Mouse (Mus musculus): ENCODE results near the gene Olfr470. TPM values are rescaled to one million over a fixed set of nuclear protein-coding genes. Genes with fewer than 3 reads are reported as not detected.
A peak's percentile ranks its signal among the peaks of the same experiment; 100 is the strongest.
"Not testable (repeated sequence)": the region's sequence is repeated elsewhere in the genome, so short reads cannot be mapped to it uniquely, and the experiment has no call there.

The Olfr470 gene
- not detected in 2 replicates for total RNA-seq (2012; rRNA removed)

- H3K4me3 ChIP-seq (ENCODE audit: insufficient read depth in 1 of 2, low read depth in 1 of 2, low read length in 2 of 2, poor library complexity in 1 of 2, severe bottlenecking in 1 of 2); DNase-seq (ENCODE audit: low read depth, low spot score): not testable (repeated sequence)
Measured at GRCm38 (mm10) chr7:107847390-107847789, at the start of gene Olfr470. TSS of gene Olfr470 (minus strand) at chr7:107847490.

DNA sequence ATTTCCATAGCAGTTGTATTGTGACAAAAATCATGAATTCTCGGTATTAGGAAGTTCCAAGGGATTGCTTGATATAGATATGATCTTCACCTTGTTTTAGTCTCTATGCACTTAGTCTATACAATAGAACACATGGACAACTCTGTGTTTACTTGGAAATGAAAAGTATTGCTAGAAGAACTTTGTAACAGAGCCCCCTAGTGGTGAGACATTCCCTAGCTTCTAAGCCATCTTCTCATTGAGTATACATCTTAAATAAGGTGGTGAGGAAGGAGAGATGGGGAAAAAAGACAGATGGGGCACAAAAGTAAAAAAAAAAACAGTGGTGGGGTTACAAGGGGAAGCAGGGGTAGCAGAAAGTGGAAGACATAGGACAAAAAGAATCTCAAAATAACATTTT is 5.6 kb downstream of the Olfr470 start:
- peak; percentile 37 for DNase-seq (ENCODE audit: low read depth, low spot score)
- Histone ChIP-seq H3K27ac (ENCODE audit: insufficient read depth, low read depth, low read length, poor library complexity, severe bottlenecking) (no peak overlapping the region), H3K4me3 (ENCODE audit: insufficient read depth in 1 of 2, low read depth in 1 of 2, low read length in 2 of 2, poor library complexity in 1 of 2, severe bottlenecking in 1 of 2) (no peak overlapping the region), H3K4me1 (ENCODE audit: control insufficient read depth in 2 of 2, insufficient read depth in 2 of 2, low read length in 2 of 2, poor library complexity in 1 of 2) (no peaks in the 10 kb centered on the region), H3K9ac (ENCODE audit: insufficient read depth, low read depth, low read length, poor library complexity, severe bottlenecking) (no peak overlapping the region), H3K9me3 (ENCODE audit: control insufficient read depth, insufficient read depth, low read depth, low read length) (no peaks in the 10 kb centered on the region), H3K36me3 (ENCODE audit: control insufficient read depth, insufficient read depth, low read length, poor library complexity, severe bottlenecking) (no peaks in the 10 kb centered on the region)
- in situ Hi-C loops (cut with MboI; ENCODE audit: low sequenced_read_pairs in 2 of 2, unreplicated experiment in 2 of 2) = no loop called here
- TF ChIP-seq HCFC1 (IDR thresholded peaks at IDR 0.05; ENCODE audit: borderline replicate concordance, insufficient read depth, low read length) (no peak), ZNF384 (IDR thresholded peaks at IDR 0.05; ENCODE audit: low read depth, low read length) (no peak), CHD2 (IDR thresholded peaks at IDR 0.05; ENCODE audit: low read depth, low read length) (no peak)

More at GRCm38 (mm10) chr7:107847390-107847789, at the start of gene Olfr470:
- H3K4me1 ChIP-seq (ENCODE audit: control insufficient read depth in 2 of 2, insufficient read depth in 2 of 2, low read length in 2 of 2, poor library complexity in 1 of 2); H3K9ac ChIP-seq (ENCODE audit: insufficient read depth, low read depth, low read length, poor library complexity, severe bottlenecking); H3K9me3 ChIP-seq (ENCODE audit: control insufficient read depth, insufficient read depth, low read depth, low read length); in situ Hi-C loops (cut with MboI; ENCODE audit: low sequenced_read_pairs in 2 of 2, unreplicated experiment in 2 of 2); H3K27ac ChIP-seq (ENCODE audit: insufficient read depth, low read depth, low read length, poor library complexity, severe bottlenecking); H3K36me3 ChIP-seq (ENCODE audit: control insufficient read depth, insufficient read depth, low read length, poor library complexity, severe bottlenecking): not testable (repeated sequence)

DNA sequence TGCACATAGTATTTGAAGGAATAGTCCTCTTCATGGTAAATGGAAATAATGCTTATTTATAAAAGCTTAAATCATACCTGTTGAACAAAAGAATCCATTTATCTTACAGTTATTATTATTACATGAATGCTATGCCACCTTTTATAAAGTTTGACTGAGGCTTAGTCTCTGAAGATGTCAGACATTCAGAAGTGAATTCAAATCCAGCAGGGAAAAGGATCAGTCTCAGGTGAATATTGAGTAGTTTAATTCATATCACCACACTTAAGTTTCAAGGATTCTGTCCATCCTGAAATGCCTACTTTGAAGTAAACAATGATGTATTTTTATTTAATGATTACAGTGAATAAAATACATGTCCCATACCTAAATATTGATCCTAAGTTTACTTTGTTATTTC is 21.8 kb downstream of the Olfr470 start, which contains the start of gene Olfr469:
Gene Olfr469, minus strand, starts transcription at position 101 of the 400 bp plus-strand sequence.
- H3K9me3 ChIP-seq (ENCODE audit: control insufficient read depth, insufficient read depth, low read depth, low read length); in situ Hi-C loops (cut with MboI; ENCODE audit: low sequenced_read_pairs in 2 of 2, unreplicated experiment in 2 of 2); H3K27ac ChIP-seq (ENCODE audit: insufficient read depth, low read depth, low read length, poor library complexity, severe bottlenecking); H3K4me3 ChIP-seq (ENCODE audit: insufficient read depth in 1 of 2, low read depth in 1 of 2, low read length in 2 of 2, poor library complexity in 1 of 2, severe bottlenecking in 1 of 2); DNase-seq (ENCODE audit: low read depth, low spot score); H3K4me1 ChIP-seq (ENCODE audit: control insufficient read depth in 2 of 2, insufficient read depth in 2 of 2, low read length in 2 of 2, poor library complexity in 1 of 2); H3K36me3 ChIP-seq (ENCODE audit: control insufficient read depth, insufficient read depth, low read length, poor library complexity, severe bottlenecking); H3K9ac ChIP-seq (ENCODE audit: insufficient read depth, low read depth, low read length, poor library complexity, severe bottlenecking): not testable (repeated sequence)

GRCm38 (mm10) chr7:107823867-107824266 is 23.4 kb downstream of the Olfr470 start:
- DNase-seq (ENCODE audit: low read depth, low spot score); H3K9ac ChIP-seq (ENCODE audit: insufficient read depth, low read depth, low read length, poor library complexity, severe bottlenecking); H3K4me3 ChIP-seq (ENCODE audit: insufficient read depth in 1 of 2, low read depth in 1 of 2, low read length in 2 of 2, poor library complexity in 1 of 2, severe bottlenecking in 1 of 2); H3K4me1 ChIP-seq (ENCODE audit: control insufficient read depth in 2 of 2, insufficient read depth in 2 of 2, low read length in 2 of 2, poor library complexity in 1 of 2); H3K27ac ChIP-seq (ENCODE audit: insufficient read depth, low read depth, low read length, poor library complexity, severe bottlenecking); in situ Hi-C loops (cut with MboI; ENCODE audit: low sequenced_read_pairs in 2 of 2, unreplicated experiment in 2 of 2); H3K36me3 ChIP-seq (ENCODE audit: control insufficient read depth, insufficient read depth, low read length, poor library complexity, severe bottlenecking); H3K9me3 ChIP-seq (ENCODE audit: control insufficient read depth, insufficient read depth, low read depth, low read length): not testable (repeated sequence)

GRCm38 (mm10) chr7:107819442-107819841 is 27.8 kb downstream of the Olfr470 start:
- Histone ChIP-seq H3K27ac (ENCODE audit: insufficient read depth, low read depth, low read length, poor library complexity, severe bottlenecking) (no peak overlapping the region), H3K36me3 (ENCODE audit: control insufficient read depth, insufficient read depth, low read length, poor library complexity, severe bottlenecking) (no peaks in the 10 kb centered on the region), H3K9me3 (ENCODE audit: control insufficient read depth, insufficient read depth, low read depth, low read length) (no peaks in the 10 kb centered on the region), H3K9ac (ENCODE audit: insufficient read depth, low read depth, low read length, poor library complexity, severe bottlenecking) (no peak overlapping the region), H3K4me1 (ENCODE audit: control insufficient read depth in 2 of 2, insufficient read depth in 2 of 2, low read length in 2 of 2, poor library complexity in 1 of 2) (no peaks in the 10 kb centered on the region), H3K4me3 (ENCODE audit: insufficient read depth in 1 of 2, low read depth in 1 of 2, low read length in 2 of 2, poor library complexity in 1 of 2, severe bottlenecking in 1 of 2) (no peak overlapping the region)
- peak; percentile 13; the same call in 1 of the 2 replicates for TF ChIP-seq ZC3H11A (IDR thresholded peaks at IDR 0.05; ENCODE audit: borderline replicate concordance, low read depth, low read length)
- TF ChIP-seq HCFC1 (IDR thresholded peaks at IDR 0.05; ENCODE audit: borderline replicate concordance, insufficient read depth, low read length) = no peak
- TF ChIP-seq ZNF384 (IDR thresholded peaks at IDR 0.05; ENCODE audit: low read depth, low read length) = no peak
- in situ Hi-C loops (cut with MboI; ENCODE audit: low sequenced_read_pairs in 2 of 2, unreplicated experiment in 2 of 2) = no loop called here
- DNase-seq (ENCODE audit: low read depth, low spot score) = peak; percentile 17
